Mouse (Mus musculus) CH12.LX (cell line): ENCODE measurements around the gene Guk1. TPM values are rescaled to one million over a fixed set of nuclear protein-coding genes. Genes with fewer than 3 reads are reported as not detected.

Source experiments
- DNase-seq: peaks from one replicate; pipeline ENCODE4 v3.0.0-alpha.2; 2013; ENCODE audit errors: extremely low read depth
- H3K27ac ChIP-seq: 2 replicates; pipeline ENCODE4 v1.5.1; 2012; ENCODE audit warnings: low read depth, mild to moderate bottlenecking, control low read depth, moderate library complexity; ENCODE audit not compliant: insufficient read depth
- H3K27me3 ChIP-seq: replicated peaks from 2 replicates; pipeline ENCODE3; 2012; ENCODE audit warnings: inconsistent platforms
- H3K36me3 ChIP-seq, 2 experiments: replicated peaks in 1 of 2; 2 replicates each; pipeline versions ENCODE3 to v1.6.1; 2012; ENCODE audit warnings: inconsistent platforms in 1 of 2, low read length in 1 of 2, mild to moderate bottlenecking in 1 of 2, mixed read lengths in 1 of 2, moderate library complexity in 1 of 2; ENCODE audit not compliant: control insufficient read depth in 1 of 2, insufficient read depth in 1 of 2
- H3K4me1 ChIP-seq, 2 experiments: 2 replicates each; pipeline ENCODE4 v1.6.1; 2012; ENCODE audit warnings: inconsistent platforms in 1 of 2, moderate library complexity in 1 of 2; ENCODE audit not compliant: insufficient read depth in 2 of 2, control insufficient read depth in 1 of 2
- H3K4me2 ChIP-seq: 2 replicates; pipeline ENCODE4 v1.6.1; 2012; ENCODE audit warnings: low read depth, mild to moderate bottlenecking, control low read depth; ENCODE audit not compliant: poor library complexity, insufficient read depth, severe bottlenecking
- H3K4me3 ChIP-seq, 3 experiments: fragments of 150-350 bp in 1 of 3; sonication (generic) in 1 of 3; replicated peaks in 1 of 3; 2 replicates each; pipeline versions ENCODE3 to v1.5.1; 2011 to 2012; ENCODE audit warnings: low read depth in 2 of 3, low read length in 2 of 3, mild to moderate bottlenecking in 2 of 3, moderate library complexity in 2 of 3, control low read depth in 1 of 3, improper control_type of control experiment in 1 of 3, inconsistent platforms in 1 of 3, mixed read lengths in 1 of 3; ENCODE audit not compliant: poor library complexity in 1 of 3
- H3K79me2 ChIP-seq: replicated peaks from 2 replicates; pipeline ENCODE4 v1.6.1; 2012; ENCODE audit warnings: mild to moderate bottlenecking, moderate library complexity; ENCODE audit not compliant: control insufficient read depth, poor library complexity, insufficient read depth, severe bottlenecking; ENCODE audit errors: extremely low read depth
- H3K9ac ChIP-seq: 2 replicates; pipeline ENCODE4 v1.6.1; 2012; ENCODE audit warnings: low read depth, mild to moderate bottlenecking, control low read depth, moderate library complexity; ENCODE audit not compliant: insufficient read depth
- H3K9me3 ChIP-seq: replicated peaks from 2 replicates; pipeline ENCODE3; 2012; ENCODE audit warnings: low read length, inconsistent platforms, mixed read lengths
- BHLHE40 ChIP-seq: IDR thresholded peaks from 2 replicates; pipeline ENCODE4 v1.6.1; 2011; ENCODE audit warnings: mild to moderate bottlenecking, low read depth, low read length, improper control_type of control experiment
- CHD2 ChIP-seq: IDR thresholded peaks from 2 replicates; pipeline ENCODE4 v1.6.1; 2011; ENCODE audit warnings: low read length, improper control_type of control experiment
- CTCF ChIP-seq, 2 experiments: IDR thresholded peaks in 1 of 2; conservative IDR thresholded peaks in 1 of 2; 2 replicates each; pipeline ENCODE4 v1.5.1; 2011 to 2012; ENCODE audit warnings: low read depth in 2 of 2, low read length in 2 of 2, improper control_type of control experiment in 1 of 2, inconsistent platforms in 1 of 2, mild to moderate bottlenecking in 1 of 2, moderate library complexity in 1 of 2
- E2F4 ChIP-seq: IDR thresholded peaks from 2 replicates; pipeline ENCODE4 v1.6.1; 2011; ENCODE audit warnings: low read depth, low read length, improper control_type of control experiment; ENCODE audit not compliant: insufficient replicate concordance
- ELF1 ChIP-seq: IDR thresholded peaks from 2 replicates; pipeline ENCODE4 v1.6.1; 2014; ENCODE audit warnings: low read depth, mild to moderate bottlenecking, inconsistent platforms, low read length, improper control_type of control experiment
- EP300 ChIP-seq: IDR thresholded peaks from 2 replicates; pipeline ENCODE4 v1.6.1; 2011; ENCODE audit warnings: low read length, improper control_type of control experiment
- HCFC1 ChIP-seq: IDR thresholded peaks from 2 replicates; pipeline ENCODE4 v1.6.1; 2012; ENCODE audit warnings: low read depth, mild to moderate bottlenecking, inconsistent platforms, low read length, improper control_type of control experiment
- IRF4 ChIP-seq: IDR thresholded peaks from 2 replicates; pipeline ENCODE4 v1.6.1; 2014; ENCODE audit warnings: low read depth, mild to moderate bottlenecking, inconsistent platforms, low read length, improper control_type of control experiment
- KAT2A ChIP-seq: IDR thresholded peaks from 2 replicates; pipeline ENCODE4 v1.6.1; 2012; ENCODE audit warnings: low read length, improper control_type of control experiment, inconsistent platforms; ENCODE audit not compliant: insufficient replicate concordance
- MAFK ChIP-seq: IDR thresholded peaks from 2 replicates; pipeline ENCODE4 v1.6.1; 2011; ENCODE audit warnings: low read length, improper control_type of control experiment; ENCODE audit not compliant: insufficient replicate concordance
- MAZ ChIP-seq: IDR thresholded peaks from 2 replicates; pipeline ENCODE4 v1.6.1; 2012; ENCODE audit warnings: low read depth, mild to moderate bottlenecking, inconsistent platforms, low read length, improper control_type of control experiment, moderate library complexity
- NRF1 ChIP-seq: IDR thresholded peaks from 2 replicates; pipeline ENCODE4 v1.6.1; 2014; ENCODE audit warnings: low read depth, mild to moderate bottlenecking, inconsistent platforms, low read length, improper control_type of control experiment, moderate library complexity
- TBP ChIP-seq: conservative IDR thresholded peaks from 2 replicates; pipeline ENCODE4 v1.6.1; 2011; ENCODE audit warnings: low read depth, low read length, improper control_type of control experiment
- TCF12 ChIP-seq: IDR thresholded peaks from 2 replicates; pipeline ENCODE4 v1.6.1; 2014; ENCODE audit warnings: low read depth, mild to moderate bottlenecking, inconsistent platforms, low read length, improper control_type of control experiment
- dilution Hi-C: fragments of 300-500 bp; cut with MboI; formaldehyde crosslinking; loops from 2 replicates; pipeline ENCODE4 v1.14.3; 2020; ENCODE audit warnings: low sequenced_read_pairs; ENCODE audit not compliant: extremely low pct_unique_long_range_greater_than_20kb, extremely low pct_ligation_motif_present
- in situ Hi-C: fragments of 300-500 bp; cut with MboI; formaldehyde crosslinking; loops from 3 replicates; pipeline ENCODE4 v1.14.3; 2019; ENCODE audit warnings: low sequenced_read_pairs, low pct_ligation_motif_present, low pct_unique_long_range_greater_than_20kb, mixed read lengths
- polyA plus RNA-seq: library from polyadenylated mRNA; unstranded; fragments of >175 nt; gene quantifications from 2 replicates; pipeline ENCODE4 v1.2.1, GENCODE M21; 2012; ENCODE audit warnings: low read depth; ENCODE audit not compliant: insufficient read length
- total RNA-seq, 2 experiments: library from RNA; depleted of rRNA; stranded (reverse); fragments of 300-350 nt in 1 of 2; fragments of >200 nt in 1 of 2; gene quantifications; 2 replicates each; pipeline ENCODE4 v1.2.3; 2012 to 2014

Gene Guk1
- total and polyA plus RNA-seq, 3 experiments: 111 to 148 (median 130) TPM

DNA sequence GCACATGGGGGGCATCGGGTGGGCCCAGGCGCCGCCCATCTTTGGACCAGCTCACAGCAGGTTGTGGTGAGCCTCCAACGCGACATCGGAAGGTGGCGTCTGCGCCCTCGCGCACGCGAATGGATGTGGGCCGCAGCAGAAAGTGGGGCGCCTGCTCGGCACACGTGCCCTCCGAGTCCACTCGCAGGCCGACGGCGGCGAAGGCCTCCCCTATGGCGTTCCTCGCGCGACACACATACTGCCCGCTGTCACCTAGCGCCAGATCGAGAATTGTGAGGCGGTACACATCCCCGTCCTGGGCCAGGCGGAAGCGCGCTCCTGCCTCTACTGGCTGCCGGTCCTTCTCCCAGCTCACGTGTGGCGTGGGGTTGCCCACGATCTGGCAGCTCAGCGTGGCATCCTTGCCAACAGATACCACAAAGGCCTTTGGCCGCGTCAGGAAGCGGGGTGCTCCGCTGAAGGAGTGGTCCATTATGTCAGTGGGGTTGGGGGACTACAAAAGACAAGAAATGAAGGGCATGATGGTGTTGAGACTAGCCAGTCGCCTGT is 56.0 kb downstream of the Guk1 start, which contains the start of gene Obscn:
Gene Obscn, minus strand, starts transcription at position 499 of the 549 bp plus-strand sequence.
- dilution Hi-C loops (no loop called here), in situ Hi-C loops (loop anchor here (5.0 kb wide), 1 partner anchor 34 kb away; no protein-coding TSS in a partner anchor)
- Histone ChIP-seq H3K27ac (no peak within 1 kb of the TSS), H3K79me2 (no peaks in the 10 kb centered on the region), H3K36me3 (no peaks in the 10 kb centered on the region), H3K4me2 (no peak within 1 kb of the TSS), H3K27me3 (peaks cover 29% of the 10 kb centered on the region), H3K9ac (no peak within 1 kb of the TSS), H3K4me1 (peaks cover 24 to 33% of the 10 kb centered on the region in 2 experiments), H3K4me3 (no peak within 1 kb of the TSS), H3K9me3 (peaks cover 19% of the 10 kb centered on the region)
- no peak for DNase-seq
- TF ChIP-seq MAFK (no peak), KAT2A (no peak), ELF1 (no peak), TBP (no peak)

DNA sequence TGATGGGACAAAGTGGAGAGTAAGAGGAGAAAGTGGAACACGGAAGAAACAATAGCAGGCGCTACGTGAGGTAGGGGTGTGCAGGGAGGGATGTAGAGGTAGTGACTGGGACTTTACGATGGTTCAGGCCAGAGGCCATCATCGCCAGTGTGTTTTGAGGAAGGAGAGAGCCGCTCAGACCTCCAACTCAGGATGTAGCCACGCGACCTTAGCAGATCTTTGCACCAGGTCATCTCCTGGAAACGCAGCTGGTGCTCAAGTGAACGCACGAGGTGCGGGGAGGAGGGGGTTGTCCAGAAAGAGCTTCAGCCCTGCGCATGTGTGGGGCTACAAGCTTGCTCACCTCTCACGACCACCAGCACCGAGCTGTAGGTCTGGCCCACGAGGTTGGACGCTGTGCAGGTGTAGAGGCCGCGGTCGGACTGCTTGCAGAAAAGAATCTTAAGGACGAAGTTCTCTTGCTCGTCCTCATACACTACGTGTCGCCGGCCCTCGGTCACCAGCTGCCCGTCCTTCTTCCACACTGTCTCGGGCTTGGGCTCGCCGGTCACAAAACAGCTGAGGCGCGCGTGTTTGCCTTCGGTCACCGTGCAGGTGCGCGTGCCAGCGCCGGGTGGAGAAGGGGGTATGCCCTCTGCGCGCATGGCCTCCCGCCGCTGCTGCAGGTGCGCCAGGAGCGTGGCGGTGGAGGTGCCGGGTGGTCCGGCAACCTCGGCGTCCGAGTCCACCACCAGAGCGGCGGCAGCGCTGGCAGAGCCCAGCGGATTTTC is 56.8 kb downstream of the Guk1 start:
- Histone ChIP-seq H3K4me2 (no peak overlapping the region), H3K4me3 (no peak overlapping the region), H3K27me3 (peaks cover 28% of the 10 kb centered on the region), H3K36me3 (no peaks in the 10 kb centered on the region), H3K9me3 (peaks cover 19% of the 10 kb centered on the region), H3K9ac (no peak overlapping the region), H3K79me2 (no peaks in the 10 kb centered on the region), H3K4me1 (peaks cover 24 to 39% of the 10 kb centered on the region in 2 experiments), H3K27ac (no peak overlapping the region)
- TF ChIP-seq BHLHE40 (no peak), HCFC1 (no peak), TCF12 (0 out of 2 replicates have a peak, but pooled peaks have one; percentile 7), CTCF (conservative IDR thresholded peaks at IDR 0.05 in 1 of 2, IDR thresholded peaks at IDR 0.05 in 1 of 2; ENCODE audit: low read depth in 2 of 2, low read length in 2 of 2) (no peak)
- in situ Hi-C loops (loop anchor here (5.0 kb wide), 1 partner anchor 33 kb away; no protein-coding TSS in a partner anchor), dilution Hi-C loops (no loop called here)
- no peak for DNase-seq

DNA sequence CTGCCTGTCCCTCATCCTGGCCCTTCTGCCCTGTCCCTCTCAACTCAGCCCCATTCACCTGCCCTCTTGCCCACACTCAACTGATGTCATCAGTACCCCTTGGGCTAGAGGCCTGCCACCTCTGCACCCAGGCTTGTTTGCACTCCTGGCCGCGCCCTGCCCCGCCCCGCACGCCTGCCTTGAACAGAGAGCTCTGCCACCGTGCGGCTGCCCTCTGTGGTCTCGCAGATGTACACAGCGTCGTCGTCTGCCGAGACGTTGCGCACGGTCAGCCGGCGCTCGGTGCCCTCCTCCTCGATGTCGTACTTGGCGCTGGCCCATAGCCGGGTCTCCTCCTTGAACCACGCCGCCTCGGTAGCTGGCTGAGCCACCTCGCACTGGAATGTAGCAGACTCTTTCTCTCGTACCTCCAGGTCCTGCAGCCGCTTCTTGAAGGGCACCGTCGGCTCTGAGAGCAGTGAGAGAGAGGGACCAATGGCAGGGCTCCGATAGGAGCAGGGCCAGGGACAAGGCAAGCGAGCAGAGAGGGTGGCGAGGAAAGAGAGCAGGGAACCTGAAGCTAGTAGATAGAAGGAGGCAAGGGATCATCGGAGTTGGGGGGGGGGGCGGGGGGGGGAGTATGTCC is 57.5 kb downstream of the Guk1 start:
- peaks cover 28% of the 10 kb centered on the region for H3K27me3 ChIP-seq
- in situ Hi-C loops: no loop called here

More for the DNA sequence above, 57.5 kb downstream of the Guk1 start:
- dilution Hi-C loops: no loop called here
- no peaks in the 10 kb centered on the region for H3K36me3 ChIP-seq
- H3K4me2 ChIP-seq: no peak overlapping the region
- no peak overlapping the region for H3K27ac ChIP-seq
- DNase-seq: no peak
- H3K9me3 ChIP-seq: peaks cover 19% of the 10 kb centered on the region
- H3K9ac ChIP-seq: no peak overlapping the region
- no peaks in the 10 kb centered on the region for H3K79me2 ChIP-seq
- TF ChIP-seq MAZ: no peak
- TF ChIP-seq E2F4: no peak
- TF ChIP-seq KAT2A: no peak
- TF ChIP-seq IRF4: no peak
- no peak for TF ChIP-seq CHD2
- TF ChIP-seq EP300: no peak
- TF ChIP-seq NRF1: no peak
- H3K4me3 ChIP-seq: no peak overlapping the region
- peaks cover 24 to 40% of the 10 kb centered on the region in 2 experiments for H3K4me1 ChIP-seq
